Comparison of ENCODE assay signal across 25 mouse cellular contexts in genomic region chr11:99420586-99420985, GRCm38 (mm10). TPM values are rescaled to one million over a fixed set of nuclear protein-coding genes. Genes with fewer than 3 reads are reported as not detected.
"Had no signal": no experiment of that assay in that cellular context is flagged by ENCODE, and none has a peak within 500 bp of the region (broad histone marks: within the 10 kb centered on the region; RNA-seq: fewer than 3 reads in every experiment).

No protein-coding gene starts in this region.

- H3K36me3 ChIP-seq: liver, embryonic 13.5 days; lung, embryonic 15.5 days; midbrain, embryonic 15.5 days; neural tube, embryonic 12.5 days had no signal

- ATAC-seq: liver, postnatal 0 days; midbrain, embryonic 15.5 days had no signal

- H3K9me3 ChIP-seq: liver, embryonic 13.5 days; lung, embryonic 15.5 days; megakaryocyte, embryonic 14.5 days; midbrain, embryonic 15.5 days; neural tube, embryonic 12.5 days had no signal

- DNase-seq: kidney, adult 18-20 months; kidney, postnatal 10 days; kidney, postnatal 4 days; liver; liver, embryonic 13.5 days; liver, postnatal 0 days; lung, postnatal 14 days; thymus, adult 2 months; thymus, postnatal 25 days had no signal

- H3K27ac ChIP-seq: layer of hippocampus, adult 2 months; liver, embryonic 13.5 days; lung, embryonic 15.5 days; macrophage; midbrain, embryonic 15.5 days; neural tube, embryonic 12.5 days had no signal

- H3K27me3 ChIP-seq: liver, embryonic 13.5 days; lung, embryonic 15.5 days; midbrain, embryonic 15.5 days; neural tube, embryonic 12.5 days had no signal

- H3K4me1 ChIP-seq: liver, embryonic 13.5 days; lung, embryonic 15.5 days; midbrain, embryonic 15.5 days; neural tube, embryonic 12.5 days had no signal

- H3K4me3 ChIP-seq: layer of hippocampus, adult 2 months; liver, embryonic 13.5 days; lung, embryonic 15.5 days; megakaryocyte, embryonic 14.5 days; midbrain, embryonic 15.5 days; neural tube, embryonic 12.5 days had no signal

- H3K9ac ChIP-seq: liver, embryonic 13.5 days; liver, postnatal 0 days; lung, embryonic 15.5 days; midbrain, embryonic 15.5 days; neural tube, embryonic 12.5 days had no signal

- H3K4me2 ChIP-seq: liver, embryonic 13.5 days; lung, embryonic 15.5 days; midbrain, embryonic 11.5 days; midbrain, embryonic 15.5 days; neural tube, embryonic 12.5 days had no signal

RNA-seq across cellular contexts. Expression of gene Krt12, which starts 1.5 kb away (rescaled TPM):
- total RNA-seq: monocyte, adult 5-6 weeks had no signal
- polyA plus RNA-seq: intestine, embryonic 14.5 days; kidney, embryonic 14.5 days; limb, embryonic 11.5 days; liver, embryonic 13.5 days; liver, postnatal 0 days; macrophage; midbrain, embryonic 11.5 days; neural tube, embryonic 12.5 days; testis, adult 2 months had no signal

RNA-seq across cellular contexts. Expression of gene Krt20, which starts 17.4 kb away (rescaled TPM):
- total RNA-seq: layer of hippocampus, adult 2 months; layer of hippocampus, postnatal 25 days; left cerebral cortex, postnatal 10 days; monocyte, adult 5-6 weeks; neutrophil, adult 5-6 weeks had no signal
- polyA plus RNA-seq: macrophage had no signal

RNA-seq across cellular contexts. Expression of gene Krt28, which starts 45.9 kb away (rescaled TPM):
- total RNA-seq: monocyte, adult 5-6 weeks; neutrophil, adult 5-6 weeks had no signal
- polyA plus RNA-seq: intestine, embryonic 14.5 days; liver, embryonic 13.5 days; liver, postnatal 0 days; macrophage; thymus, adult 2 months; urinary bladder, adult 2 months had no signal
